Mouse (Mus musculus): ENCODE data around the gene Pglyrp1.

Gene Pglyrp1

GRCm38 (mm10) chr7:18926041-18926790, 55.1 kb downstream of the Pglyrp1 start:
- no peak for DNase-seq (ENCODE audit: low read depth, low spot score)

DNA sequence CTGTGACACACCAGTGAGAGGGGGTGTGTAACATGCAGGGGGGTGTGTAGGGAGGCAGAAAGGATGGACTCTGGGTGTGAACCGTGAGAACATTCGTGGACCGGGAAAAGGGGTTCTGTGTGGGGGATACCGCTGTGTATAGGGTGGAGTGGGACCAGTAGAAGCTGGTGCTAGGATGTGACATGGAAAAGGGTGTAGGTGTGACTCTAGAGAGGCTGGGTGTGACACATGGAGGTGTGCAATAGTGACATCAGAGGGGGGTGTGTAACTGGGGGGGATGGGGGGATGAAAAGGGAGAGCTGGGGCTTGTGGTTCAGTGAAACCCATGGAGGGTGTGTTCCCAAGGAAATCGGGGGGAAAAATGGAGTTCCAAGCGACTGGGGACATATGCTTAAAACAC, 55.8 kb downstream of the Pglyrp1 start:
- no peak for DNase-seq (ENCODE audit: low read depth, low spot score)

- DNase-seq (ENCODE audit: low read depth, low spot score): no peak
Observed at GRCm38 (mm10) chr7:18927759-18928158, 56.6 kb downstream of the Pglyrp1 start.
